Mouse (Mus musculus): ENCODE results near the gene Dgcr6.

- no peak for TF ChIP-seq CTCF (conservative IDR thresholded peaks at IDR 0.05; ENCODE audit: low read length)
- no peak for TF ChIP-seq NANOG (IDR thresholded peaks at IDR 0.05; ENCODE audit: borderline replicate concordance, low read length)
Observed at GRCm38 (mm10) chr16:18087101-18087500, 34.4 kb downstream of the Dgcr6 start.
